Mouse (Mus musculus) T-helper 1 cell (primary cell): ENCODE measurements around the gene Iqgap2.

Experiments
- in situ Hi-C: fragments of 300-600 bp; cut with MboI, MseI; formaldehyde crosslinking; loops from one replicate; pipeline ENCODE4 v1.15.1; 2025; ENCODE audit warnings: high pct_unique_total_duplicates

The Iqgap2 gene

GRCm38 (mm10) chr13:95618859-95619258, 272.9 kb downstream of the Iqgap2 start:
- in situ Hi-C loops = no loop called here

GRCm38 (mm10) chr13:95618309-95618712, 273.4 kb downstream of the Iqgap2 start, which contains the start of gene F2r:
Gene F2r, minus strand, starts transcription at chr13:95618487.
- in situ Hi-C loops = no loop called here

GRCm38 (mm10) chr13:95617671-95618171, 274.0 kb downstream of the Iqgap2 start:
- in situ Hi-C loops = no loop called here

GRCm38 (mm10) chr13:95617082-95617670, 274.5 kb downstream of the Iqgap2 start:
- in situ Hi-C loops = no loop called here

GRCm38 (mm10) chr13:95616512-95616911, 275.2 kb downstream of the Iqgap2 start:
- in situ Hi-C loops = no loop called here

GRCm38 (mm10) chr13:95614757-95615156, 277.0 kb downstream of the Iqgap2 start:
- in situ Hi-C loops = no loop called here

GRCm38 (mm10) chr13:95612243-95612642, 279.5 kb downstream of the Iqgap2 start:
- in situ Hi-C loops = no loop called here

- in situ Hi-C loops = no loop called here
Measured at GRCm38 (mm10) chr13:95611752-95612151, 280.0 kb downstream of the Iqgap2 start.

GRCm38 (mm10) chr13:95610786-95611562, 280.7 kb downstream of the Iqgap2 start:
- in situ Hi-C loops = no loop called here

- in situ Hi-C loops = no loop called here
Measured at GRCm38 (mm10) chr13:95609088-95609420, 282.7 kb downstream of the Iqgap2 start.

GRCm38 (mm10) chr13:95608416-95609087, 283.2 kb downstream of the Iqgap2 start:
- in situ Hi-C loops = no loop called here

GRCm38 (mm10) chr13:95607019-95607418, 284.7 kb downstream of the Iqgap2 start:
- in situ Hi-C loops = no loop called here

GRCm38 (mm10) chr13:95604288-95604687, 287.4 kb downstream of the Iqgap2 start:
- in situ Hi-C loops = no loop called here

- in situ Hi-C loops = no loop called here
Measured at GRCm38 (mm10) chr13:95599833-95600359, 291.8 kb downstream of the Iqgap2 start.

- in situ Hi-C loops = no loop called here
Measured at GRCm38 (mm10) chr13:95598232-95598920, 293.3 kb downstream of the Iqgap2 start.

- in situ Hi-C loops = no loop called here
Measured at GRCm38 (mm10) chr13:95597578-95597977, 294.1 kb downstream of the Iqgap2 start.

- in situ Hi-C loops = no loop called here
Measured at GRCm38 (mm10) chr13:95596689-95597088, 295.0 kb downstream of the Iqgap2 start.

- in situ Hi-C loops = no loop called here
Measured at GRCm38 (mm10) chr13:95595921-95596320, 295.8 kb downstream of the Iqgap2 start.

GRCm38 (mm10) chr13:95595411-95595810, 296.3 kb downstream of the Iqgap2 start:
- in situ Hi-C loops = no loop called here

GRCm38 (mm10) chr13:95592860-95593259, 298.9 kb downstream of the Iqgap2 start:
- in situ Hi-C loops = no loop called here

- in situ Hi-C loops = no loop called here
Measured at GRCm38 (mm10) chr13:95591606-95592005, 300.1 kb downstream of the Iqgap2 start.

- in situ Hi-C loops = no loop called here
Measured at GRCm38 (mm10) chr13:95587628-95588027, 304.1 kb downstream of the Iqgap2 start.
